Mouse (Mus musculus) limb, embryonic 11.5 days (tissue): ENCODE results near the gene Ggta1. TPM values are rescaled to one million over a fixed set of nuclear protein-coding genes. Genes with fewer than 3 reads are reported as not detected.

Experiments
- ATAC-seq: fragments of 200-750 bp; cut with Nextera tagmentation; 2 replicates; pipeline ENCODE4 v1.8.0; 2017; ENCODE audit warnings: low read depth; ENCODE audit not compliant: insufficient number of reproducible peaks, low FRiP score, low TSS enrichment
- DNase-seq: peaks from one replicate; pipeline ENCODE4 v3.0.0-alpha.2; 2015; ENCODE audit warnings: low spot score
- H3K27ac ChIP-seq: fragments of 300-500 bp; sonication (generic); replicated peaks from 2 replicates; pipeline ENCODE4 v1.5.1; 2014; ENCODE audit warnings: low read depth, mild to moderate bottlenecking, low read length
- H3K27me3 ChIP-seq: fragments of 300-500 bp; sonication (generic); 2 replicates; pipeline ENCODE4 v1.6.1; 2014; ENCODE audit warnings: mild to moderate bottlenecking, low read length, mixed read lengths; ENCODE audit not compliant: control insufficient read depth, insufficient read depth
- H3K36me3 ChIP-seq: fragments of 300-500 bp; sonication (generic); 2 replicates; pipeline ENCODE4 v1.6.1; 2014; ENCODE audit warnings: mild to moderate bottlenecking, low read length, moderate library complexity, mixed read lengths; ENCODE audit not compliant: control insufficient read depth, insufficient read depth
- H3K4me1 ChIP-seq: fragments of 300-500 bp; sonication (generic); 2 replicates; pipeline ENCODE4 v1.6.1; 2014; ENCODE audit warnings: low read length, mixed read lengths; ENCODE audit not compliant: control insufficient read depth, insufficient read depth
- H3K4me2 ChIP-seq: fragments of 300-500 bp; sonication (generic); 2 replicates; pipeline ENCODE4 v1.6.1; 2014; ENCODE audit warnings: low read depth, mild to moderate bottlenecking, moderate library complexity; ENCODE audit not compliant: severe bottlenecking
- H3K4me3 ChIP-seq: fragments of 300-500 bp; sonication (generic); 2 replicates; pipeline ENCODE4 v1.5.1; 2014; ENCODE audit warnings: low read depth, low read length
- H3K9ac ChIP-seq: fragments of 300-500 bp; sonication (generic); 2 replicates; pipeline ENCODE4 v1.6.1; 2014; ENCODE audit warnings: mild to moderate bottlenecking, low read length
- H3K9me3 ChIP-seq: fragments of 300-500 bp; sonication (generic); 2 replicates; pipeline ENCODE4 v1.6.1; 2016; ENCODE audit warnings: low read length; ENCODE audit not compliant: control insufficient read depth
- WGBS: fragments of 180-500 bp; shearing (Covaris S2); extraction: QIAGEN DNeasy Blood & Tissue Kit; methylation state at CpG from one replicate; pipeline ENCODE4 v1.1.7; 2014; 5-methylcytosine and 5-hydroxymethylcytosine counted together
- polyA plus RNA-seq: library from polyadenylated mRNA; unstranded; fragments of >200 nt; fragmentation: Nextera tagmentation; extraction: Ambion mirVana; gene quantifications from 2 replicates; pipeline ENCODE4 v1.2.1, GENCODE M21; 2014

The Ggta1 gene
- polyA plus RNA-seq, 1 experiment from 2014 or later, result 6.0 TPM

DNA sequence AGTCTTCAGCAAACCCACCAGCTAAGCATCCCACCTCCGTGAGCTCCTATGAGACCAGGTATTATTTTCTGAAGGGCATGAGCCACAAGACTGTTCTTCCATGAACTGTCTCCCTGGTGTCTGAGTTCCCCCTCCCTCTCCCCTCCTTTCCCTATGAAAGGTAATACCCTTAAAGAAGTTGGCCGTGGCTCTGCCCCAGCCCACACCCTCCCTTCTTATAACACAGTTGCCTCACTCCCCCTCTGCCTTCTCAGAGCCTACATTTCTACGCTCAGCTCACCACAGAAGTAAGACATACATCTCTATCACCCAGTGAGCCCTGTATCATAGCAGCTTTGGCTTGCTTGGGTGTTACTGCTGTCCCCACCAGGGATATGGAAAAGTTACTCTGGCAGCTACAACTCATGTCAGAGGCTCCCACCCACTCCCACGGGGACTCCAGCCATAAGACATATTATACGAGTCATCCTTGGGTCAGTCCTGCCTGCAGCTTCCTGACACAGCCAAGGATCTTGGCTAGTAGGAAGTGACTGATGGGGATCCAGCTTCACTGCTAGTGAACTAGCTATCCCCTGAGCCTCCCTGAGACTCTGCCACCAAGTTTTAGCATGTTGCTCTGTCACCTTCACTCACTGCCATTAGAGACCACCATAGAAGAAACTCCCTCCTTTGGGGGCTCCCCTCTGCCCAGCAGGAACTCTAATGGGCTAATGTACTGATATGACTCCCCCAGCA is 33.4 kb upstream of the Ggta1 start:
- WGBS, result 67% methylated on average over 5 of the region's 5 CpGs
- Histone ChIP-seq H3K27me3 (no peaks in the 10 kb centered on the region), H3K9me3 (no peaks in the 10 kb centered on the region), H3K36me3 (no peaks in the 10 kb centered on the region), H3K4me3 (no peak overlapping the region), H3K27ac (no peak overlapping the region), H3K4me2 (no peak overlapping the region), H3K9ac (no peak overlapping the region), H3K4me1 (no peaks in the 10 kb centered on the region)
- ATAC-seq (no peak), DNase-seq (no peak)

DNA sequence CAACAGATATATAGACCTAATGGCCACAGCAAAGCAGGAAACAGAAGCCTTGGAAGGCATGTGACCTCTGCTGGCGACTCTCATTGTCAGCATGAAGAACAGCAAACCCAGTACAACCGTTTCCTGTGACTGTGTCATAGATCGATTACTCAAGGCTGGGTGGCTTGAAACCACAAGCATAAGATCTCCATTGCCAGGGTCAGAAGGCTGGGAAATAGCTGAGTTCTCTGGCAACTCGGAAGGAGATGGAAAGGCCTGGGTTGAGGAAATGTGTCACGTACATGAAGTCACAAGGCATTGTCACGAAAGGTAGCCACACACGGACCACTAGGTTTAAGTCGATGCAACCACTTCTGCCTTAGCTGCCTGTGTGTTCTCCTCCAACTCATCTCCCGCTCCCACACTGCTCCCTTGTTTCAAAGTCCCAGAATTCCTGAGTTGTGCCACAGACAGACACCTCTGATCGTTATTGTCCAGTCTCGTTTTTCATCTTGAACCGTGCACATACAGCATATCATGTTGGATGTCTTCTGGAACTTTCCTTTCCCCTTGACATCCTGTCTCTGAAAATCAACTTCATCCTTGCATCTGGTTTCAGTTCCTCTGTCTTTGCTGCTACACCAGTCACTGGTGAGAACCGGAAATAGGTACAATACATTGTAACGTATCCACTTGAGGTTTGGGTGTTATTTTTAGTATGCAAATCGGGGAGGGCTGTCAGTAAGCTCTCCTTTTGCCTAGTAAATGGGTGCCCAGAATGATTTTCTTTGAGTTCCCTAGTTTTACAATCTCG is 32.7 kb upstream of the Ggta1 start:
- no peak overlapping the region for H3K27ac ChIP-seq
- 89% methylated on average over 16 of the region's 16 CpGs for WGBS
- no peak overlapping the region for H3K4me2 ChIP-seq

DNA sequence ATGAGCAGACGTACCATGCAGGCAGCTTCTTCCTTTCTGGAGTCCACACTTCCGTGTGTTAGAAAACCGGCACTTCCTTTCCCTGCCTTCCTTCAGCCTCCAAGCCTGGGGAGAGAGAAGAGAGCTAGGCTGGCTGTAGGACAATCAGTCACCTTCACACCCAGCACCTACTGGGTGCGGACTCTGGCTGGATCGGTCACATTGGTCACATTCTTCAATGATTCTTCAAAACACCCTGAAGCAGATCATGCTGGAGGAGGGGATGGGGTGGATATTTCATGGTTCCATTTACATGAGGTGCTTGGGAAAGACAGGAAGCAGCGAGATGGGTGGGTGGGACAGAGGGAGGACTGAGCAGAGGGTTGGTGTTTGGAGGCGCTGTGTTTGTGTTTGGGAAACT is 30.5 kb upstream of the Ggta1 start:
- WGBS, result 86% methylated on average over 7 of the region's 7 CpGs
- no peaks in the 10 kb centered on the region for H3K9me3 ChIP-seq

More for the DNA sequence above, 32.7 kb upstream of the Ggta1 start:
- H3K9ac ChIP-seq, result no peak overlapping the region
- no peaks in the 10 kb centered on the region; the same call in 1 of the 2 replicates for H3K4me1 ChIP-seq
- no peaks in the 10 kb centered on the region for H3K36me3 ChIP-seq
- H3K4me3 ChIP-seq, result no peak overlapping the region
- DNase-seq (no peak), ATAC-seq (no peak)
- no peaks in the 10 kb centered on the region for H3K9me3 ChIP-seq
- no peaks in the 10 kb centered on the region for H3K27me3 ChIP-seq

DNA sequence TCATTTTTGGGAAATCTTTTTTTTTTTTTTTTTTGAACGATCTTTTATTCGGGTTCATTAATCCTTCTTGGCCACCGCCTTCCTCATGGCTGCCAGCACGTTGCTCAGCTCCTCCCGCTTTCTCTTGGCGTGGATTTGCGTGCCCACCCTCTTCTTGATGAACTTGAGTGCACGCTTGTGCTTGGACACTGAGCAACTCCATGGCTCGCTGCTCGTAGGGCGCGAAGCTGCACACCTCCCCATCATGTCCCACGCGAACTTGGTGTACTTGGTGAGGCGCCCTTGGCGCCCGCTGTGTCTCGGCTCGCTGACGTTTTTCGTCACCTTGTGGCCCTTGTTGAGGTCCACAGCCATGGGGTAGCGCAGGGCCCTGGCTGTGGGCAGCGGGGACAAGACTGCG is 28.1 kb upstream of the Ggta1 start:
- ATAC-seq (no peak), DNase-seq (no peak)
- 88% methylated on average over 24 of the region's 24 CpGs for WGBS
- H3K9ac ChIP-seq, result no peak overlapping the region
- no peaks in the 10 kb centered on the region for H3K36me3 ChIP-seq
- no peaks in the 10 kb centered on the region for H3K27me3 ChIP-seq
- H3K27ac ChIP-seq, result no peak overlapping the region
- no peaks in the 10 kb centered on the region for H3K9me3 ChIP-seq
- H3K4me2 ChIP-seq, result no peak overlapping the region
- no peaks in the 10 kb centered on the region; the same call in 1 of the 2 replicates for H3K4me1 ChIP-seq
- no peak overlapping the region for H3K4me3 ChIP-seq

More for the DNA sequence above, 30.5 kb upstream of the Ggta1 start:
- ATAC-seq, result no peak
- no peak overlapping the region for H3K4me2 ChIP-seq
- no peaks in the 10 kb centered on the region for H3K27me3 ChIP-seq
- no peaks in the 10 kb centered on the region; the same call in 1 of the 2 replicates for H3K4me1 ChIP-seq
- H3K9ac ChIP-seq, result no peak overlapping the region
- no peak overlapping the region for H3K4me3 ChIP-seq
- no peak overlapping the region for H3K27ac ChIP-seq
- no peak for DNase-seq
- H3K36me3 ChIP-seq, result no peaks in the 10 kb centered on the region

DNA sequence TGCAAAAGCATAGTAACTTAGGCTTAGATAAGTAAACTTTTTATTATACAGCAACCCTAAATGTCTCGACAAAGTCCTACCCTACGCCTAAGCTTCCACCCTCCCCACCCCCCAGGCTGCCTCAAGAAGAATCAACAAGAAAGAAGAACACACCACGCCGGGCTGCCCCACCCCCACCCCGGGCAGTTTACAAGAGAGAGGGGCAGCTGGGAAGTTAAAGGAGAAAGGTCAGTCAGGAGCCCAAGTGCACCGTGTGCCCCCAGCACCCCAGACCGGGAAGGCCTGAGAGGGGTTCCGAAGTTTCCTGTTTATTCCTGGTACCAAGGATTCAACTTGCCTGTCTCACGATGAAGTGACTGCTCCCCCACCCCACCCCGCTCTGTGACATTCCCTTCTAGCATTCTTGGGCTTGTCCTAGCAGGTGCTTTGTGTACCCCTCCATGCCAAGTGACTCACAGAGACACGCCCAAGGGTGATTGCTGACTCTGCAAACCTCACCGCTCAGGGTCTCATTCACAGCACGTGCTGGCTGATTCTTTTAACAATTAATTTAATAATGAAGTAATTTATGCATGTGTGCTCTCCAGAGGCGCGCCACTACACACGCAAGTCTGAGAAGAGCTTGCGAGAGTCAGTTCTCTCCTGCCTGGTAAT is 27.6 kb upstream of the Ggta1 start:
- ATAC-seq (no peak), DNase-seq (no peak)
- no peaks in the 10 kb centered on the region for H3K36me3 ChIP-seq
- no peak overlapping the region for H3K4me3 ChIP-seq
- H3K4me2 ChIP-seq, result no peak overlapping the region
- no peaks in the 10 kb centered on the region for H3K9me3 ChIP-seq
- H3K27ac ChIP-seq, result no peak overlapping the region
- H3K27me3 ChIP-seq, result no peaks in the 10 kb centered on the region
- 30% methylated on average over 17 of the region's 17 CpGs for WGBS
- H3K4me1 ChIP-seq, result no peaks in the 10 kb centered on the region; the same call in 1 of the 2 replicates
- H3K9ac ChIP-seq, result no peak overlapping the region

DNA sequence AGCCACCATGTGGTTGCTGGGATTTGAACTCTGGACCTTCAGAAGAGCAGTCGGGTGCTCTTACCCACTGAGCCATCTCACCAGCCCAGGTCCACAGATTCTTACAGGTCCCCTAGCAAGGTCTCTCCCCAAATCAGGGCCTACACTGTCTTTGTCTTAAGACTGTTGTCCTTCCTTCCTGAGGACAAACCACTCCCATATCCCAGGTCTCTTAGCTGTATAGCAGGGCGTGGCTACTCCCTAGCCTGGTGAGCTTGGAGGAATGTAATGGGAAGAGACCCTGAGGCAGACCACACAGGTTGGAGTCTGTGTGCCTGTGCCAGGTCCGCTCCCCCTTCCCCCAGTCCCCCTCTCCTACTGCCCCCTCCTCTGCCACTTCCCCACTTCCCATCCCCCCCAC is 24.7 kb upstream of the Ggta1 start:
- Histone ChIP-seq H3K27me3 (no peaks in the 10 kb centered on the region), H3K9me3 (no peaks in the 10 kb centered on the region), H3K36me3 (no peaks in the 10 kb centered on the region), H3K4me2 (no peak overlapping the region), H3K27ac (no peak overlapping the region), H3K4me1 (no peaks in the 10 kb centered on the region; the same call in 1 of the 2 replicates), H3K4me3 (no peak overlapping the region), H3K9ac (no peak overlapping the region)
- DNase-seq (no peak), ATAC-seq (no peak)
- 71% methylated on average over 3 of the region's 3 CpGs for WGBS

DNA sequence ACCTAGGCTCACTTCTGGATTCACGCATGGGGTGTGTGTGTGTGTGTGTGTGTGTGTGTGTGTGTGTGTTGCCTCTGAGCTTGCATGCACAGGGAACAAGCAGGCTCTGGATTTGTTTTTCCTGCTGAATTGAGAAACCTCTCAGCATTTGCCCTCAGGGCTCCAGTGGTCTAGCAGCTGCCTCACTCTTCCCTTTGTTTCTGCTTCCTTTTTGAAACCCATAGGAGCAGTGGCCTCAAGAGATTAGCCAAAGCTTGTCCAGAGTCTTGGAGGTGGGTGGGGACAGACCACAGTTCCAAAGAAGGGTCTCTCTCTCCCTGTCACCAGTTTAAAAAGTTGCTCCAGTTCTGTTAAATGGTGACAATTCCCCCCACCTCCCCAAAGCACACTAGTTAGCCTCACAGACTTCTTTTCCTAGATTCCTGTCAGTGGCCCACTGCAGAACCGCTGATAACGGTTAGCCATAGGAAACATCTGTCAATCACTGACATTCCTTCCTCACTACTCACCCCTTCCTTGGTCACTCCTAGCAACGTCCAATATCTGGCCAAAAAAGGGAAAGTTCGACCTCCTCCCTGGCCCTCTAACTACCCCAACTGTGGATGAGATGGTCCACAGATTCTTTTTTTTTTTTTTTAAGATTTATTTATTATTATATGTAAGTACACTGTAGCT is 24.1 kb upstream of the Ggta1 start:
- no peaks in the 10 kb centered on the region for H3K36me3 ChIP-seq
- H3K9ac ChIP-seq, result no peak overlapping the region
- no peaks in the 10 kb centered on the region for H3K9me3 ChIP-seq
- no peak overlapping the region for H3K27ac ChIP-seq
- no peak overlapping the region for H3K4me3 ChIP-seq
- H3K4me1 ChIP-seq, result no peaks in the 10 kb centered on the region; the same call in 1 of the 2 replicates
- 54% methylated on average over 5 of the region's 5 CpGs for WGBS
- no peak for ATAC-seq
- DNase-seq, result no peak
- H3K4me2 ChIP-seq, result no peak overlapping the region
- H3K27me3 ChIP-seq, result no peaks in the 10 kb centered on the region

- ATAC-seq (no peak), DNase-seq (no peak)
- H3K9ac ChIP-seq, result no peak overlapping the region
- H3K4me3 ChIP-seq, result no peak overlapping the region
- H3K27me3 ChIP-seq, result no peaks in the 10 kb centered on the region
- WGBS, result 92% methylated on average over 3 of the region's 3 CpGs
- H3K4me1 ChIP-seq, result no peaks in the 10 kb centered on the region
- H3K4me2 ChIP-seq, result no peak overlapping the region
- H3K9me3 ChIP-seq, result no peaks in the 10 kb centered on the region
- H3K36me3 ChIP-seq, result no peaks in the 10 kb centered on the region
- H3K27ac ChIP-seq, result no peak overlapping the region
Measured at GRCm38 (mm10) chr2:35484102-35484501, 21.1 kb upstream of the Ggta1 start.
